Mouse (Mus musculus): ENCODE data around the gene Bcap31. TPM values are rescaled to one million over a fixed set of nuclear protein-coding genes. Genes with fewer than 3 reads are reported as not detected.
A peak's percentile ranks its signal among the peaks of the same experiment; 100 is the strongest.

Bcap31 gene
- polyA plus RNA-seq, 1 experiment from 2014 or later = 292 TPM

- peak overlapping the region; percentile 61 for H3K4me3 ChIP-seq
- peak overlapping the region; percentile 71 for H3K4me2 ChIP-seq
- peak; percentile 44 for ATAC-seq (ENCODE audit: borderline replicate concordance, extremely low read depth, low FRiP score, low TSS enrichment)
- no peaks in the 10 kb centered on the region for H3K36me3 ChIP-seq
- WGBS = 19% methylated on average over 18 of the region's 20 CpGs
- H3K27me3 ChIP-seq = no peaks in the 10 kb centered on the region
- H3K9ac ChIP-seq = peak overlapping the region; percentile 67
- 0 out of 2 replicates have a peak overlapping the region, but pooled peaks have one; percentile 71 for H3K27ac ChIP-seq
- no peaks in the 10 kb centered on the region for H3K9me3 ChIP-seq
- peaks cover 10% of the 10 kb centered on the region for H3K4me1 ChIP-seq
Measured at GRCm38 (mm10) chrX:73673968-73674661, 41.9 kb downstream of the Bcap31 start.

DNA sequence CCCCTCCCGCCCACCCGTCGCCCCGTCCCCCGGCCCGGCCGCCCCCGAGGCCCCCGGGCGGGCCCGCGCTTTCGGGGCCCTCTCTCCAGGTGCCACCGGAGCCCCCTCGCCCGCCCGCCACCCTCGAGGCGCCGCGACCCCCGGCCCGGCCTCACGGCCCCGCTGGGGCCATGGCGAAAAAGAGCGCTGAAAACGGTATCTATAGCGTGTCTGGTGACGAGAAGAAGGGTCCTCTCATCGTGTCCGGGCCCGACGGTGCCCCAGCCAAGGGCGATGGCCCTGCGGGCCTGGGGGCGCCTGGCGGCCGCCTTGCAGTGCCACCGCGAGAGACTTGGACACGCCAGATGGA, 42.4 kb downstream of the Bcap31 start:
- ATAC-seq (ENCODE audit: borderline replicate concordance, extremely low read depth, low FRiP score, low TSS enrichment) = no peak
- Histone ChIP-seq H3K4me2 (peak overlapping the region; percentile 71), H3K27ac (peak overlapping the region; percentile 71; the same call in 1 of the 2 replicates), H3K4me1 (peaks cover 10% of the 10 kb centered on the region), H3K9me3 (no peaks in the 10 kb centered on the region), H3K36me3 (no peaks in the 10 kb centered on the region), H3K9ac (peak overlapping the region; percentile 67), H3K27me3 (no peaks in the 10 kb centered on the region), H3K4me3 (peak overlapping the region; percentile 61)
- WGBS = 11% methylated on average over 35 of the region's 42 CpGs

- H3K27me3 ChIP-seq = no peaks in the 10 kb centered on the region
- H3K36me3 ChIP-seq = no peaks in the 10 kb centered on the region
- 7% methylated on average over 23 of the region's 72 CpGs for WGBS
- ATAC-seq (ENCODE audit: borderline replicate concordance, extremely low read depth, low FRiP score, low TSS enrichment) = peak; percentile 65
- H3K27ac ChIP-seq = peak within 1 kb of the TSS; percentile 71
- peak within 1 kb of the TSS; percentile 61 for H3K4me3 ChIP-seq
- H3K9me3 ChIP-seq = no peaks in the 10 kb centered on the region
- peaks cover 10% of the 10 kb centered on the region for H3K4me1 ChIP-seq
- peak within 1 kb of the TSS; percentile 71 for H3K4me2 ChIP-seq
- H3K9ac ChIP-seq = peak within 1 kb of the TSS; percentile 67
Measured at GRCm38 (mm10) chrX:73672879-73673618, 42.9 kb downstream of the Bcap31 start, which contains the start of gene Slc6a8. Gene Slc6a8 (plus strand): TSS chrX:73673150.

DNA sequence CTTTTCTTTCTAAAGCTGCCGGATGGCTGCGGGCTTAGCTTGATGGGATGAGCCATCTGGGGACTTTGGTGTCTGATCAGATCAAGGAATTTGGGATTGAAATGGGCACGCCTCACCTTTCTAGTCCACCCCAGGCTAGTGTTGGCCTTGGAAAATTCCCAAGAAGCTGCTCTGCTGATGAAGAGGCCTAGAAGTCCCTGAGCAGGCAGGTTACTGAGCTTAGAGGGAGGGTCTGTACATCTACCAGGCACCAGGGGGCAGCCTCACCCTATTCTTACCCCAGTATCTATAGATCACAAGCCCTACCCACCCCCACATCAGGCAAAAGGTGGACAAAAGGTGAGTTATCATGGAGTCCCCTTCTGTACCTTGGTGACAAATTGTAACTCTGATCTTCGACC, 43.9 kb downstream of the Bcap31 start:
- Histone ChIP-seq H3K4me3 (no peak overlapping the region), H3K27me3 (no peaks in the 10 kb centered on the region), H3K36me3 (no peaks in the 10 kb centered on the region), H3K9ac (no peak overlapping the region), H3K9me3 (no peaks in the 10 kb centered on the region), H3K4me1 (peaks cover 10% of the 10 kb centered on the region), H3K4me2 (peak overlapping the region; percentile 71), H3K27ac (no peak overlapping the region)
- 67% methylated on average over 4 of the region's 4 CpGs for WGBS
- peak; percentile 62; the same call in 1 of the 2 replicates for ATAC-seq (ENCODE audit: borderline replicate concordance, extremely low read depth, low FRiP score, low TSS enrichment)

DNA sequence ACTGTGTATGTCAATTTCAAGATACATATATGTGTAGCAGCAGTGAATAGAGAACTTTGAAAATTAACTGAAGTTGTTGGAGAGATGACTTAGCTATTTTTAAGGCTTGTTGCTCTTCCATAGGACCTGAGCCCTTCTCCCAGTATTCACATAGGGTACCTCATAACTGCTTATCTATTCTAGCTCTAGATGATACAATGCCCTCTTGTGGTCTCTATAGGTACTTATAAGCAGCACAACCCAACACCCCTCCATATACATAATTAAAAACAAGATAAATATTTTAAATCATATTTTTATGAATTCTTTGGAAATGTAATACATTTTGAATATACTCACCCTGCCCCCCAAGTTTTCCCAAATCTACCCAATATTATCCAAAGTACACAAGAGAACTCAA, 52.8 kb downstream of the Bcap31 start:
- H3K9me3 ChIP-seq = no peaks in the 10 kb centered on the region
- no peak for ATAC-seq (ENCODE audit: borderline replicate concordance, extremely low read depth, low FRiP score, low TSS enrichment)
- no peak overlapping the region for H3K27ac ChIP-seq
- H3K4me3 ChIP-seq = no peak overlapping the region
- peaks cover 8% of the 10 kb centered on the region; the same call in 1 of the 2 replicates for H3K27me3 ChIP-seq
- no peaks in the 10 kb centered on the region for H3K4me1 ChIP-seq
- H3K9ac ChIP-seq = no peak overlapping the region
- no peak overlapping the region for H3K4me2 ChIP-seq
- no peaks in the 10 kb centered on the region for H3K36me3 ChIP-seq

DNA sequence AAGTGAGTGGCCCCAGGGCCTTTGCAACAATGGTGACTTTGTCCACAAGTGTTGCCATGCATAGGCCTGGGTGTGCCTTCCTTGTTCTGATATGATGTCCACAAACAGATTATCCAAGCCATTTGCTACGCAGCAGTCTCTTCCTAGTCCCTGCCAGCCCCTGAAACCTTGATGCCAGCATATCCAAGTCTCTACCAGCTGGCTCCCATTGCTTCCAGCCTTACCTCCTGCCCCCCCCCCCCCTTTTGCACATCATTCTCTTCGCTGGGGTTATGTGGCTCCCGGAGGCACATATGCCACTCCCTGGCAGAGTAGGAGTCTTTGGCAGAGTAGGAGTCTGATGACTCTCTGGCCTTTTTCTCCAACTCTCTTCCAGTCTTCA, 55.7 kb downstream of the Bcap31 start:
- Histone ChIP-seq H3K9ac (peak overlapping the region; percentile 34; the same call in 1 of the 2 replicates), H3K9me3 (no peaks in the 10 kb centered on the region), H3K36me3 (no peaks in the 10 kb centered on the region), H3K4me1 (no peaks in the 10 kb centered on the region), H3K27ac (no peak overlapping the region), H3K4me3 (peak overlapping the region; percentile 44), H3K27me3 (peaks cover 8% of the 10 kb centered on the region; the same call in 1 of the 2 replicates), H3K4me2 (peak overlapping the region; percentile 80)
- no peak for ATAC-seq (ENCODE audit: borderline replicate concordance, extremely low read depth, low FRiP score, low TSS enrichment)
- 61% methylated on average over 3 of the region's 3 CpGs for WGBS

DNA sequence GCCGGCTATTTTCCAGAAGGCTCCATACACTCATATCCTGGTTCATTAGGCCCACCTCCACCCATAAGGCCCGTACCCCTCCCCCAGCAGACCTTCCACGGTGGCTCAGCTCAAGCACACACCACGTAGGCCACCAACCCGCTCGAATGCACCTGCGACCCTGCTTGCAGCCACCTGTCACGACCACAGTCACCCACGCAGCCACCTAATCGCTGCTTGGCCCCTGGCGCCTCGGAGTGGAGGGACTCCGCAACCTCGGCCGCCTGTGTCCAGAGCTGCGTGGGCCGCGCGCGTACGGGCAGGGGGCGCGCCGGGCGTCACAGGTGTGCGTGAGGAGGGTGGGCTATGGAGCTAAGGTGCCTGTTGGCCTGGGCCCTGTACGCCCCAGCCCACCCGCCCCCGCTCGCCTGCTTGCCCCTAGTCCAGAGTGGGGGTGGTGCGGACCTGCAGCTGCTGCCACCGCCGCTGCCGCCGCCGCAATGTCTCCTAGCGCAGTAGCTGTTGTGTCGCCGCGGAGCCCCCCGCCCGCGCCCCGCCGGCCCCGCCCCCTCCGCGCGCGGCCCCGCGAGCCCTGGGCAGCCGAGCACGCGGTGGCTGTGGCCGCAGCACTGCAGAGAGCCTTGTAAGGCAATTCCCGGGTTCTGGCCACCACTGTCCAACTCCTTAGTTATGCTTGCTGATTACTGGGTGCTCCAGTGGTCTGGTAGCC, 56.2 kb downstream of the Bcap31 start, which contains the start of gene Pnck:
Pnck (minus strand) TSS at position 543 of the 709 bp plus-strand sequence.
- Histone ChIP-seq H3K4me1 (no peaks in the 10 kb centered on the region), H3K9ac (peak within 1 kb of the TSS; percentile 34), H3K9me3 (no peaks in the 10 kb centered on the region), H3K36me3 (no peaks in the 10 kb centered on the region), H3K4me2 (peak within 1 kb of the TSS; percentile 80), H3K4me3 (peak within 1 kb of the TSS; percentile 44), H3K27me3 (peaks cover 8% of the 10 kb centered on the region; the same call in 1 of the 2 replicates), H3K27ac (no peak within 1 kb of the TSS)
- 14% methylated on average over 42 of the region's 57 CpGs for WGBS
- peak; percentile 48 for ATAC-seq (ENCODE audit: borderline replicate concordance, extremely low read depth, low FRiP score, low TSS enrichment)

- WGBS = 54% methylated on average over 13 of the region's 13 CpGs
- Histone ChIP-seq H3K9me3 (no peaks in the 10 kb centered on the region), H3K36me3 (no peaks in the 10 kb centered on the region), H3K4me3 (peak overlapping the region; percentile 44), H3K4me2 (peak overlapping the region; percentile 80), H3K4me1 (no peaks in the 10 kb centered on the region), H3K27ac (no peak overlapping the region), H3K27me3 (peaks cover 8% of the 10 kb centered on the region; the same call in 1 of the 2 replicates), H3K9ac (no peak overlapping the region)
- ATAC-seq (ENCODE audit: borderline replicate concordance, extremely low read depth, low FRiP score, low TSS enrichment) = peak; percentile 21; the same call in 1 of the 2 replicates
Measured at GRCm38 (mm10) chrX:73658936-73659574, 56.9 kb downstream of the Bcap31 start.

GRCm38 (mm10) chrX:73658391-73658790, 57.6 kb downstream of the Bcap31 start:
- H3K9ac ChIP-seq = no peak overlapping the region
- no peak overlapping the region for H3K4me3 ChIP-seq
- H3K36me3 ChIP-seq = no peaks in the 10 kb centered on the region
- H3K27ac ChIP-seq = no peak overlapping the region
- 42% methylated on average over 7 of the region's 7 CpGs for WGBS
- no peaks in the 10 kb centered on the region for H3K9me3 ChIP-seq
- peaks cover 12% of the 10 kb centered on the region; the same call in 1 of the 2 replicates for H3K27me3 ChIP-seq
- H3K4me1 ChIP-seq = no peaks in the 10 kb centered on the region
- ATAC-seq (ENCODE audit: borderline replicate concordance, extremely low read depth, low FRiP score, low TSS enrichment) = no peak
- H3K4me2 ChIP-seq = no peak overlapping the region

DNA sequence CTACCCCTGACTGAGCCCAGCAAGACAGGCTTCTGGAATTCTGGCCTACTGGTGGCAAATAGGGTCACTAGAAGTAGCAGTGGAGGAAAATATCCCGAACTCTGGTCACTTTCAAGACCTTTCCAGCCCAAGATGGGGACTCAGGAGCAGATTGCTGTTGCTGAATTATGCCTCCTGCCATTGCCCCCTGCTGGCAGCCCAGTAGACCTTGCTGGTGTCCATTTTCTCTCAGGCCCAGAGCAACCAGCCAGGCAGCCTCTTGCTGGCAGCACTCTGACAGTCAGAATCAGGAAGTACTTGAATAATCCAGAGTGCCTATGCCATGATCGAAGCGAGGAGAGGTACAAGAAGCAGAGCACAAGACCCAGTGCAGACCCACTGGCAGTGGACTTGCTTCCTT, 60.4 kb downstream of the Bcap31 start:
- Histone ChIP-seq H3K27ac (no peak overlapping the region), H3K9ac (no peak overlapping the region), H3K36me3 (no peaks in the 10 kb centered on the region), H3K27me3 (peaks cover 8% of the 10 kb centered on the region; the same call in 1 of the 2 replicates), H3K9me3 (no peaks in the 10 kb centered on the region), H3K4me3 (no peak overlapping the region), H3K4me1 (no peaks in the 10 kb centered on the region), H3K4me2 (no peak overlapping the region)
- WGBS = 63% methylated on average over 3 of the region's 3 CpGs
- no peak for ATAC-seq (ENCODE audit: borderline replicate concordance, extremely low read depth, low FRiP score, low TSS enrichment)

DNA sequence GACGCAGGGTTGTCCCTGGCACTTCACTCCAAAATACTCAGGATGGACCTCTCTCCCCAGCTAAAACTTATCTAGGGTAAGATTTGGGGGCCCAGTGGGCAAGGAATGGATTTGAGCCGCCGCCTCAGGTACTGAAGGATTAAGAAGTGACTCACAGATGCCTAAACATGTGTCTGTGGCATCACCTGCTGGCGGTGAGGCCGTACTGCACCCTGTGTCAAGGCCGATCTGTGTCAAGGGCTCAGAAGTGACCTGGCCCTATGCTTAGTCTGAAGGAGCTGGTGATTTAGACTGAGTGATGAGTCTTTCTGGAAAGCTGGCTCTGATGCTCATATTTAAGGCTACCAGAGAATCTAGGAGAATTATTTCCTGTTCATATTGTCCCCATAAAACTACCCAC, 61.8 kb downstream of the Bcap31 start:
- WGBS = 11% methylated on average over 6 of the region's 6 CpGs

More for the DNA sequence above, 61.8 kb downstream of the Bcap31 start:
- ATAC-seq (ENCODE audit: borderline replicate concordance, extremely low read depth, low FRiP score, low TSS enrichment) = no peak
- Histone ChIP-seq H3K36me3 (no peaks in the 10 kb centered on the region), H3K4me3 (no peak overlapping the region), H3K9ac (no peak overlapping the region), H3K9me3 (no peaks in the 10 kb centered on the region), H3K4me2 (no peak overlapping the region), H3K27me3 (peaks cover 4% of the 10 kb centered on the region; the same call in 1 of the 2 replicates), H3K27ac (no peak overlapping the region), H3K4me1 (no peaks in the 10 kb centered on the region)

Measured in lung, embryonic 15.5 days (tissue).